Mouse (Mus musculus) neural tube, embryonic 11.5 days (tissue): Measurements from ENCODE around the gene Sycp2l. TPM values are rescaled to one million over a fixed set of nuclear protein-coding genes. Genes with fewer than 3 reads are reported as not detected.
"Not testable (repeated sequence)": the region's sequence is repeated elsewhere in the genome, so short reads cannot be mapped to it uniquely, and the experiment has no call there.

Source experiments
- ATAC-seq: fragments of 200-750 bp; cut with Nextera tagmentation; 2 replicates; pipeline ENCODE4 v1.8.0; 2017; ENCODE audit warnings: moderate number of reproducible peaks, mild to moderate bottlenecking, moderate TSS enrichment, moderate library complexity; ENCODE audit not compliant: insufficient read depth, low FRiP score, low TSS enrichment
- DNase-seq: peaks from one replicate; pipeline ENCODE4 v3.0.0-alpha.2; 2015; ENCODE audit warnings: low spot score
- H3K27ac ChIP-seq: fragments of 300-500 bp; sonication (generic); 2 replicates; pipeline ENCODE4 v1.5.1; 2014; ENCODE audit warnings: low read depth, mild to moderate bottlenecking, low read length
- H3K27me3 ChIP-seq: fragments of 300-500 bp; sonication (generic); 2 replicates; pipeline ENCODE4 v1.6.1; 2014; ENCODE audit warnings: mild to moderate bottlenecking, low read length, mixed read lengths; ENCODE audit not compliant: control insufficient read depth, insufficient read depth
- H3K36me3 ChIP-seq: fragments of 300-500 bp; sonication (generic); 2 replicates; pipeline ENCODE4 v1.6.1; 2014; ENCODE audit warnings: mild to moderate bottlenecking, low read length, moderate library complexity, mixed read lengths; ENCODE audit not compliant: control insufficient read depth, insufficient read depth
- H3K4me1 ChIP-seq: fragments of 300-500 bp; sonication (generic); 2 replicates; pipeline ENCODE4 v1.6.1; 2014; ENCODE audit warnings: low read length, mixed read lengths; ENCODE audit not compliant: control insufficient read depth, insufficient read depth
- H3K4me2 ChIP-seq: fragments of 300-500 bp; sonication (generic); 2 replicates; pipeline ENCODE4 v1.6.1; 2014; ENCODE audit warnings: low read depth, mild to moderate bottlenecking, moderate library complexity
- H3K4me3 ChIP-seq: fragments of 300-500 bp; sonication (generic); 2 replicates; pipeline ENCODE4 v1.5.1; 2014; ENCODE audit warnings: low read depth, low read length
- H3K9ac ChIP-seq: fragments of 300-500 bp; sonication (generic); 2 replicates; pipeline ENCODE4 v1.6.1; 2014; ENCODE audit warnings: mild to moderate bottlenecking, low read length
- H3K9me3 ChIP-seq: fragments of 300-500 bp; sonication (generic); 2 replicates; pipeline ENCODE4 v1.6.1; 2016; ENCODE audit warnings: low read length; ENCODE audit not compliant: control insufficient read depth
- WGBS: fragments of 180-500 bp; shearing (Covaris S2); extraction: QIAGEN DNeasy Blood & Tissue Kit; methylation state at CpG from one replicate; pipeline ENCODE4 v1.1.7; 2014; 5-methylcytosine and 5-hydroxymethylcytosine counted together
- polyA plus RNA-seq: library from polyadenylated mRNA; unstranded; fragments of >200 nt; fragmentation: Nextera tagmentation; extraction: Ambion mirVana; gene quantifications from 2 replicates; pipeline ENCODE4 v1.2.1, GENCODE M21; 2014

The Sycp2l gene
- polyA plus RNA-seq, 1 experiment from 2014 or later = not detected

DNA sequence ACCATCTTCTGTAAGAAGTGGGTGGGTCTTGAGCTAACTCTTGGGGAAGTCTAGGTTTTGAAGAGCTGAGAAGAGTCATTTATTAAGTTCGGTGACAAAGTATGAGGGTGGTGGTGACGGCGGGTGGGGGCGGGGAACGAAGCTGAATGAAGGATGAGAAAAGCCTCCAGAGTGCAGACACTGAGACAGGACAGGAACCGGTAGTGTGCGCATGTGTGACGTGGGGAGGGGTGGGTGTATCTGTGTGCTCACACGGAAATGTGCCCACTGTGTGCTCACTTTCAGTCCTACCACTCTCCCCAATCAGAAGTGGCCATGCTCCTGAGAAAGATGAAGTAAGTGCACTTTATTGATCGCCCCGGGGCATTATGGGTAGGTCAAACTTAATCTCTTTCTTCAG is 39.0 kb downstream of the Sycp2l start:
- no peak overlapping the region for H3K27ac ChIP-seq
- no peaks in the 10 kb centered on the region for H3K9me3 ChIP-seq
- DNase-seq (no peak), ATAC-seq (no peak)
- H3K27me3 ChIP-seq = no peaks in the 10 kb centered on the region
- no peak overlapping the region for H3K9ac ChIP-seq
- no peaks in the 10 kb centered on the region for H3K36me3 ChIP-seq
- H3K4me1 ChIP-seq = no peaks in the 10 kb centered on the region
- WGBS = 87% methylated on average over 11 of the region's 11 CpGs
- no peak overlapping the region for H3K4me3 ChIP-seq
- no peak overlapping the region for H3K4me2 ChIP-seq

DNA sequence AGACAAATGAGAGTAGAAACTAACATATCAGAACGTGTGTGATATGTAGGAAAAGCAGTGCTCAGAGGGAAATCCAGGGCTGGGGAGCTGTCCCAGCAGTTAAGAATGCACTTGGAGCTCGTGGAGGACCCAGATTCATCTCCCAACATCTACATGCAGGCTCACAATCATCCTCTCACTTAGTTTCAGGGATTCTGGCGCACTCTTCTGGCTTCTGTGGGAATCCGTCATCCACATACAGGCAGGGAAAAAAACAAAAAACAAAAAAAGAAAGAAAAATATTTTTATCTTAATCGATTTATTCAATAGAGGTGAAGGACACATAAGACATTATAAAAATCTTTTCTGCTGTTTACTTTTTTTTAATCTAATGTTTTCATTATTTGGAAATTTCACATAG is 44.3 kb downstream of the Sycp2l start:
- ATAC-seq (no peak), DNase-seq (no peak)
- no peak overlapping the region for H3K4me2 ChIP-seq
- 72% methylated on average over 5 of the region's 5 CpGs for WGBS
- no peak overlapping the region for H3K4me3 ChIP-seq
- H3K36me3 ChIP-seq = no peaks in the 10 kb centered on the region
- H3K27me3 ChIP-seq = no peaks in the 10 kb centered on the region
- H3K9me3 ChIP-seq = no peaks in the 10 kb centered on the region
- H3K27ac ChIP-seq = no peak overlapping the region
- H3K4me1 ChIP-seq = no peaks in the 10 kb centered on the region
- H3K9ac ChIP-seq = no peak overlapping the region

DNA sequence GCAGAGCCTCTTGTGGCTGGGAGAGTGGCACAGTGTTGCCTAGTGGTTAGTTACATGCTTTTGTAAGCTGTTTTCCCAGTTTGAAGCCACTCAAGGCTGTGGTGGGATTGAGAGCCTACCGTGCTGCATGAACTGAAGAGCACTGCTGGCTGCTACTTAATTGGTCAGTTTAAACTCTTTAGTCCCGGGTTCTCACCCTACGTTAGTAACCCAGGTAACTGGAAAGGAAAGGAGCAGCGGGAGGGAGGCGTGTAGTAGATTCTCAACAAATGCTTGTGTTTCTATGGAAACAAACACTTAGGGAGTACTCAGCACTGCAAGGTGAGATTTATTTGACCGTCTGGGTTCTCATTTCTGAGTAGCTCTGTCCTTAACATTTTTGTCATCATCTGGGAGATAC is 73.8 kb downstream of the Sycp2l start:
- H3K9ac ChIP-seq = no peak overlapping the region
- ATAC-seq (no peak), DNase-seq (no peak)
- WGBS = 79% methylated on average over 6 of the region's 6 CpGs
- H3K4me1 ChIP-seq = no peaks in the 10 kb centered on the region
- H3K4me2 ChIP-seq = no peak overlapping the region
- no peaks in the 10 kb centered on the region for H3K9me3 ChIP-seq
- no peaks in the 10 kb centered on the region for H3K27me3 ChIP-seq
- no peak overlapping the region for H3K27ac ChIP-seq
- no peak overlapping the region for H3K4me3 ChIP-seq
- H3K36me3 ChIP-seq = no peaks in the 10 kb centered on the region

DNA sequence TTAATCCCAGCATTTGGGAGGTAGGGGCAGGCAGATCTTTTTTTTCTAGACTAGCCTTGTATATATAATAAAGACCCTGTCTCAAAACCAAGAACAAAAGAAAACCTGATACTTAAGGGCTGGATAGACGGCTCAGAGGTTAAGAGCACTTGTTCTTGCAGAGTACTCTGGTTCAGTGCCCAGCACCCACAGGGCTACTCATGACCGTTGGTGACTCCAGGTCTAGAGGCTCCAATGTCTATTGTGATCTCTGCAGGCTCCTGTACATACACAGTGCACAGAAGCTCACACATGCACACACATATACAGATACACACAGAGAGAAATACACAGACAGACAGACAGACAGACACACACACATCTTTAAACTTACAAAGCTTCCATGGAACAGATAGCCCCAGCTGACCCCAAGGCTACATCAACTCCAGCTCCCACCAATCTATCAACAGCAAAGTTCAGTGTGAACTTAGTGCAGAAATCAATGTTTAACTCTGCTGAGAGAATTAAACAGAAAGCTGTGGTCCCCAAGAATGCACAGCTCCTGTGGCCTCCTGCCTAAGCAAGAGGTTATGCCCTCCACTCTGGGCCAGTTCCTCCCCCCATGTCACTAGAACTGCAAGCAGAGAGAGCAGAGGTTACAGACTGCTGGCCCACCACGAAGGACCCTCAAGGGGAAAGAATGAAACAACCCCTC is 81.7 kb downstream of the Sycp2l start:
- ATAC-seq (no peak), DNase-seq (no peak)
- Histone ChIP-seq H3K4me1 (no peaks in the 10 kb centered on the region), H3K27me3 (no peaks in the 10 kb centered on the region), H3K27ac (no peak overlapping the region), H3K9me3 (no peaks in the 10 kb centered on the region), H3K4me3 (no peak overlapping the region), H3K9ac (no peak overlapping the region), H3K4me2 (no peak overlapping the region), H3K36me3 (no peaks in the 10 kb centered on the region)
- 76% methylated on average over 3 of the region's 3 CpGs for WGBS

DNA sequence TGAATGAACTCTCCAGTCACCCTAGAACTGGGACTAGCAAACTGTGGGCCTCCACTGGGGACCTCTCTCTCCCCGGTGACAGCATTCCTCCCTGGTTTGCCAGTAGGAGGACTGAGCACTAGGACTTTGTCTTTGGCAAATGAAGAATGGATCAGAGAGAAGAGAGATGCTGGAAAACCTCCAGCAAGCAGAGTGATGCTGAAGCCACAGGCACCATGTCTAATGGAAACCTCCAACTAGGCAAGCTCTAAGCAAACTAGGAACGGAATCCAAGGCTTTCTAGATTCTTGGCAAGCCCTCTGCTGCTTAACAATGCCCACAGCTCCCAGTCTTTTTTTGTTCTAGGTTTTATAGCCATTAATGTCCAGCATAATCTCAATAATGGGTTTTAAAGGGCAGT is 86.8 kb downstream of the Sycp2l start:
- WGBS = 84% methylated on average over 2 of the region's 2 CpGs
- Histone ChIP-seq H3K9me3 (no peaks in the 10 kb centered on the region), H3K4me2 (no peak overlapping the region), H3K27ac (no peak overlapping the region), H3K4me3 (no peak overlapping the region), H3K4me1 (no peaks in the 10 kb centered on the region), H3K9ac (no peak overlapping the region), H3K36me3 (no peaks in the 10 kb centered on the region), H3K27me3 (no peaks in the 10 kb centered on the region)
- ATAC-seq (no peak), DNase-seq (no peak)

DNA sequence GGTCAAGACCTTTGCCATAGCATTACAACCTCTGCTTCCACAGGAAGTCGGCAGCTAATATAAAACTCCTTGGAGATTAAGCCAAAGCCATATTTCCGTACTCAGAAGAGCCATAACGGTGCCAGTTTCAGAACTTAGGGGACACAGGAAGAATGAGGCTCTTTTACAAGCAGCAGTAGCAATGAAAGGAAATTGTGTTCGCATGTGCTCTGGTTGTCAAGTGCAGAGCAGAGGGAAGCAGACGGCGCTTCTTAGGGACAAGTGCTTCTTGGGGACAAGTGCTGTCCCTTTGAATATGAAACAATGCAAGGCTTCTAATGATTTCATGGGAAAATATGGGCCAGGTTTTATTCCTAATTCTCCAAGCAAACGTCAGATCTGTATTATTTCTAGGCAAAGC is 89.2 kb downstream of the Sycp2l start:
- 70% methylated on average over 7 of the region's 7 CpGs for WGBS
- Histone ChIP-seq H3K27ac (no peak overlapping the region), H3K4me1 (no peaks in the 10 kb centered on the region), H3K27me3 (no peaks in the 10 kb centered on the region), H3K4me2 (no peak overlapping the region), H3K4me3 (no peak overlapping the region), H3K9me3 (no peaks in the 10 kb centered on the region), H3K9ac (no peak overlapping the region), H3K36me3 (no peaks in the 10 kb centered on the region)
- DNase-seq (no peak), ATAC-seq (no peak)

DNA sequence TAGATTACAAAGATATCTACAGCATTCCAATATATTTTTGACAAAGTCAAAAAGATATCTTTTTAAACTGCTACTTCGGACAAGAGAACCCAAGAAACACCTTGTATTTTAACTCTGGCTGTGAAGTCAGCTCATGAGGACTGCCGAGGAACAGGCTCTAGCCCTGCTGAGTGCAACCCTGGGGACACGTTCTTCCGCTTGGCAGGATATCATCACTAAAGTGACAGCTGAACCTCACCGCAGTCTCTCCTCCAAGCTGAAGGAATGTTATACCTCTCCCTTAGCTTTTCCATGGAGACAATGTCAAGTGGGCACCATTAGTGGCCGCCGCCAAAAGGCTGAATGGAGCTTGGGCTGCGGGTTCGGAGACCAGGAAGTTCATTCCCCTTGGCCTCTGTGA is 89.6 kb downstream of the Sycp2l start:
- no peak for ATAC-seq
- WGBS = 82% methylated on average over 9 of the region's 9 CpGs
- Histone ChIP-seq H3K4me1 (no peaks in the 10 kb centered on the region), H3K27me3 (no peaks in the 10 kb centered on the region), H3K9ac (no peak overlapping the region), H3K4me3 (no peak overlapping the region), H3K4me2 (no peak overlapping the region), H3K36me3 (no peaks in the 10 kb centered on the region), H3K9me3 (no peaks in the 10 kb centered on the region), H3K27ac (no peak overlapping the region)
- DNase-seq = no peak

DNA sequence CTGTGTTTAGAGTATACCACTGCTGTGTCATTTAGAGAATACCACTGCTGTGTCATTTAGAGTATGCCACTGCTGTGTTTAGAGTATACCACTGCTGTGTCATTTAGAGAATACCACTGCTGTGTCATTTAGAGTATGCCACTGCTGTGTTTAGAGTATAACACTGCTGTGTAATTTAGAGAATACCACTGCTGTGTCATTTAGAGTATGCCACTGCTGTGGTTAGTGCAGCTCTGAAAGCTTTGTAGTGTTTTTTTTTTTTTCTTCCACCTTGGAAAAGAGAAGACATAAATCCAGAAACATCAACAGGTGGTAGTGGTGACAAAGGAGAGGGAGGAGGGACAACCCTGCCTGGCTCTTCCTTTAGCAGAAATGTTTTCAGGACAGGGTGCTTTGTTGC is 91.5 kb downstream of the Sycp2l start:
- H3K4me1 ChIP-seq, H3K4me2 ChIP-seq, H3K9ac ChIP-seq, H3K36me3 ChIP-seq, H3K27ac ChIP-seq, H3K4me3 ChIP-seq, DNase-seq, H3K27me3 ChIP-seq, H3K9me3 ChIP-seq, ATAC-seq: not testable (repeated sequence)

DNA sequence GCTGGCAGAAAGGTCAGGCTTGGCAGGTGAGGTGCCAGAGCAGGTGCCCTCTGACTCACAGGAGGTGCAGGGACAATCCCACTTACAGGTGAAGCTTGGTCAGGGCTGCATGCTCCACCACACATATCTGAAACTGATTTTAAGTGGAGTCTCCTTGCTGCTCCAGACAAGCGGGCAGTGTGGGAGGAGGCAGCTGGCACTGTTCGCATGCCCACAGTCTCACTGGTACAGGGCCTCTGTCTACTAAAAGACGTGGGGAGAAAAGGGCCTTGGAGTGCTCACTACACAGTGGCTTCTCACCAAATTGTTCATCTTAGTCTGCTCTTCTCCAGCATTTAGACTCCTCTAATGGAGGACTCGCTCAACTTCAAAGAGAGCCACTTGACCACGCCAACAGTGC is 92.1 kb downstream of the Sycp2l start:
- Histone ChIP-seq H3K9ac (no peak overlapping the region), H3K4me1 (no peaks in the 10 kb centered on the region)
- ATAC-seq = no peak

More for the DNA sequence above, 92.1 kb downstream of the Sycp2l start:
- no peaks in the 10 kb centered on the region for H3K36me3 ChIP-seq
- H3K9me3 ChIP-seq = no peaks in the 10 kb centered on the region
- no peak overlapping the region for H3K27ac ChIP-seq
- 95% methylated on average over 5 of the region's 5 CpGs for WGBS
- H3K27me3 ChIP-seq = no peaks in the 10 kb centered on the region
- no peak overlapping the region for H3K4me2 ChIP-seq
- no peak for DNase-seq
- H3K4me3 ChIP-seq = no peak overlapping the region
